29 mouse cellular contexts compared by ENCODE assay signal in genomic region chr12:98820781-98821180, GRCm38 (mm10).
DNase-seq lines count a peak whose midpoint lies in the region; ATAC-seq and TF ChIP-seq lines count a peak whose summit lies in the region.
"Had no signal": no experiment of that assay in that cellular context is flagged by ENCODE, and none has a peak within 500 bp of the region (broad histone marks: within the 10 kb centered on the region; RNA-seq: fewer than 3 reads in every experiment).

No protein-coding gene starts in this region.

- 78% methylated on average over 2 of the region's 2 CpGs for WGBS in forebrain, embryonic 11.5 days
- 55% methylated on average over 2 of the region's 2 CpGs for WGBS in forebrain, embryonic 16.5 days
- 71% methylated on average over 2 of the region's 2 CpGs for WGBS in midbrain, embryonic 10.5 days
- WGBS in midbrain, embryonic 16.5 days = 35% methylated on average over 2 of the region's 2 CpGs

- DNase-seq in forebrain, embryonic 11.5 days (ENCODE audit: low spot score) = no peak
- DNase-seq in midbrain, embryonic 10.5 days (ENCODE audit: low spot score) = no peak
- peak; percentile 66 for DNase-seq in brain, embryonic 14.5 days (ENCODE audit: low read depth)
- no peak for DNase-seq in kidney, postnatal 25 days
- no peak for DNase-seq in spleen, postnatal 36 days (ENCODE audit: low spot score in 2 of 2)
- DNase-seq: adrenal gland, postnatal 14 days; cerebellum, adult 2 months; cerebellum, postnatal 14 days; gastrocnemius, postnatal 10 days; heart, postnatal 36 days; kidney, adult 2 months; kidney, postnatal 4 days; left cerebral cortex, postnatal 4 days; liver, postnatal 0 days; lung, postnatal 36 days; right cerebral cortex, adult 18-20 months; thymus, adult 2 months; thymus, postnatal 36 days had no signal

- no peak overlapping the region for H3K4me2 ChIP-seq in forebrain, embryonic 11.5 days (ENCODE audit: low read depth, low read length, severe bottlenecking)
- no peak overlapping the region for H3K4me2 ChIP-seq in forebrain, embryonic 16.5 days (ENCODE audit: low read length)
- H3K4me2 ChIP-seq in midbrain, embryonic 16.5 days (ENCODE audit: low read length) = no peak overlapping the region
- H3K4me2 ChIP-seq: embryonic facial prominence, embryonic 13.5 days; heart, embryonic 15.5 days; hindbrain, embryonic 12.5 days; intestine, embryonic 15.5 days; liver, embryonic 12.5 days; neural tube, embryonic 12.5 days had no signal

- H3K4me1 ChIP-seq in forebrain, embryonic 11.5 days (replicated peaks; ENCODE audit: control insufficient read depth, insufficient read depth, low read length) = no peaks in the 10 kb centered on the region
- no peaks in the 10 kb centered on the region for H3K4me1 ChIP-seq in forebrain, embryonic 16.5 days (replicated peaks; ENCODE audit: control insufficient read depth, insufficient read depth, low read length)
- peaks cover 5% of the 10 kb centered on the region; the same call in 1 of the 2 replicates for H3K4me1 ChIP-seq in midbrain, embryonic 10.5 days
- H3K4me1 ChIP-seq in midbrain, embryonic 16.5 days (ENCODE audit: control insufficient read depth, insufficient read depth, low read length) = 0 out of 2 replicates have a peak, but pooled peaks cover 2% of the 10 kb centered on the region
- H3K4me1 ChIP-seq: embryonic facial prominence, embryonic 13.5 days; heart, embryonic 10.5 days; heart, embryonic 15.5 days; hindbrain, embryonic 12.5 days; intestine, embryonic 15.5 days; liver, embryonic 12.5 days; neural tube, embryonic 12.5 days had no signal

- H3K36me3 ChIP-seq in forebrain, embryonic 11.5 days (ENCODE audit: control insufficient read depth, insufficient read depth, low read length) = no peaks in the 10 kb centered on the region; the same call in 1 of the 2 replicates
- H3K36me3 ChIP-seq in forebrain, embryonic 16.5 days (ENCODE audit: control insufficient read depth, insufficient read depth) = no peaks in the 10 kb centered on the region
- peaks cover 64% of the 10 kb centered on the region for H3K36me3 ChIP-seq in midbrain, embryonic 10.5 days
- peaks cover 12% of the 10 kb centered on the region for H3K36me3 ChIP-seq in midbrain, embryonic 16.5 days (ENCODE audit: control insufficient read depth, insufficient read depth, low read length)
- H3K36me3 ChIP-seq: embryonic facial prominence, embryonic 13.5 days; heart, embryonic 10.5 days; intestine, embryonic 15.5 days; liver, embryonic 12.5 days had no signal

- TF ChIP-seq CTCF in brain, embryonic 14.5 days (IDR thresholded peaks at IDR 0.05; ENCODE audit: borderline replicate concordance, extremely low read depth, insufficient read depth, insufficient read length) = no peak

- H3K27me3 ChIP-seq in forebrain, embryonic 11.5 days (ENCODE audit: control insufficient read depth, insufficient read depth, low read length) = no peaks in the 10 kb centered on the region
- no peaks in the 10 kb centered on the region for H3K27me3 ChIP-seq in forebrain, embryonic 16.5 days (replicated peaks; ENCODE audit: control insufficient read depth, insufficient read depth, low read length)
- no peaks in the 10 kb centered on the region for H3K27me3 ChIP-seq in midbrain, embryonic 10.5 days (ENCODE audit: low read depth, poor library complexity, severe bottlenecking)
- H3K27me3 ChIP-seq in midbrain, embryonic 16.5 days (ENCODE audit: control insufficient read depth, insufficient read depth, low read depth, low read length) = no peaks in the 10 kb centered on the region
- H3K27me3 ChIP-seq: embryonic facial prominence, embryonic 13.5 days; heart, embryonic 15.5 days; hindbrain, embryonic 12.5 days; intestine, embryonic 15.5 days; liver, embryonic 12.5 days; neural tube, embryonic 12.5 days had no signal

- no peaks in the 10 kb centered on the region for H3K9me3 ChIP-seq in forebrain, embryonic 11.5 days (ENCODE audit: control insufficient read depth, low read length)
- H3K9me3 ChIP-seq in forebrain, embryonic 16.5 days (ENCODE audit: control insufficient read depth, low read length) = no peaks in the 10 kb centered on the region
- no peaks in the 10 kb centered on the region for H3K9me3 ChIP-seq in midbrain, embryonic 10.5 days (replicated peaks)
- no peaks in the 10 kb centered on the region for H3K9me3 ChIP-seq in midbrain, embryonic 16.5 days (replicated peaks; ENCODE audit: control insufficient read depth, low read length, poor library complexity, severe bottlenecking)
- H3K9me3 ChIP-seq: embryonic facial prominence, embryonic 13.5 days; heart, embryonic 10.5 days; heart, embryonic 15.5 days; hindbrain, embryonic 12.5 days; intestine, embryonic 15.5 days; liver, embryonic 12.5 days; neural tube, embryonic 12.5 days had no signal

- H3K9ac ChIP-seq in forebrain, embryonic 11.5 days (ENCODE audit: low read length) = no peak overlapping the region
- no peak overlapping the region for H3K9ac ChIP-seq in forebrain, embryonic 16.5 days (replicated peaks; ENCODE audit: low read depth, low read length)
- H3K9ac ChIP-seq in midbrain, embryonic 16.5 days (ENCODE audit: low read depth, low read length) = no peak overlapping the region
- H3K9ac ChIP-seq: embryonic facial prominence, embryonic 13.5 days; heart, embryonic 15.5 days; hindbrain, embryonic 12.5 days; intestine, embryonic 15.5 days; liver, embryonic 12.5 days; liver, postnatal 0 days; neural tube, embryonic 12.5 days had no signal

- H3K4me3 ChIP-seq in forebrain, embryonic 11.5 days (ENCODE audit: low read depth, low read length) = no peak overlapping the region
- no peak overlapping the region for H3K4me3 ChIP-seq in forebrain, embryonic 16.5 days (replicated peaks; ENCODE audit: low read length)
- H3K4me3 ChIP-seq in midbrain, embryonic 10.5 days = no peak overlapping the region
- no peak overlapping the region for H3K4me3 ChIP-seq in midbrain, embryonic 16.5 days (ENCODE audit: low read depth, low read length)
- H3K4me3 ChIP-seq: embryonic facial prominence, embryonic 13.5 days; heart, embryonic 10.5 days; heart, embryonic 15.5 days; hindbrain, embryonic 12.5 days; intestine, embryonic 15.5 days; liver, embryonic 12.5 days; myocyte; neural tube, embryonic 12.5 days had no signal

- H3K27ac ChIP-seq in forebrain, embryonic 11.5 days (ENCODE audit: low read depth, low read length) = no peak overlapping the region
- H3K27ac ChIP-seq in forebrain, embryonic 16.5 days (ENCODE audit: low read length) = no peak overlapping the region
- H3K27ac ChIP-seq in midbrain, embryonic 10.5 days (replicated peaks) = peak overlapping the region; percentile 46; the same call in 1 of the 2 replicates
- no peak overlapping the region for H3K27ac ChIP-seq in midbrain, embryonic 16.5 days (ENCODE audit: low read length)
- H3K27ac ChIP-seq: embryonic facial prominence, embryonic 13.5 days; heart, embryonic 10.5 days; heart, embryonic 15.5 days; hindbrain, embryonic 12.5 days; hindbrain, postnatal 0 days; intestine, embryonic 15.5 days; liver, embryonic 12.5 days; neural tube, embryonic 12.5 days had no signal

- peak; percentile 81 for ATAC-seq in forebrain, embryonic 11.5 days (replicated peaks; ENCODE audit: low FRiP score)
- ATAC-seq in forebrain, embryonic 16.5 days = no peak
- ATAC-seq in midbrain, embryonic 16.5 days = no peak
- ATAC-seq: hindbrain, postnatal 0 days; intestine, embryonic 15.5 days; liver, embryonic 12.5 days; liver, postnatal 0 days had no signal

- TF ChIP-seq POLR2A in brain, embryonic 14.5 days (IDR thresholded peaks at IDR 0.05; ENCODE audit: borderline replicate concordance, extremely low read depth, insufficient read depth, insufficient read length, poor library complexity, severe bottlenecking) = no peak
